Mouse (Mus musculus): ENCODE results near the gene Cdkl3. TPM values are rescaled to one million over a fixed set of nuclear protein-coding genes. Genes with fewer than 3 reads are reported as not detected.

Cdkl3 gene
- polyA plus RNA-seq (2012; rRNA removed), result 0.80 and 0.90 TPM in 2 replicates

GRCm38 (mm10) chr11:52003772-52004528 is at the start of gene Cdkl3:
Cdkl3 (plus strand) TSS chr11:52004221.

GRCm38 (mm10) chr11:51967443-51968401 is 36.3 kb upstream of the Cdkl3 start, which contains the start of gene Cdkn2aipnl:
Cdkn2aipnl (plus strand) TSS chr11:51967661.

GRCm38 (mm10) chr11:52000290-52000962 is 3.6 kb upstream of the Cdkl3 start, which contains the start of gene Ube2b:
Ube2b (minus strand) TSS chr11:52000762.

GRCm38 (mm10) chr11:52098398-52098946 is 94.5 kb downstream of the Cdkl3 start, which contains the start of gene Ppp2ca:
Ppp2ca (plus strand) TSS chr11:52098681.

Other genes starting within 250 kb of the Cdkl3 start
- 3.2 and 4.5 TPM in 2 replicates for gene Sec24a, start 240.6 kb upstream of the Cdkl3 start, polyA plus RNA-seq (2012; rRNA removed)
- gene Sar1b, start 240.5 kb upstream of the Cdkl3 start, polyA plus RNA-seq (2012; rRNA removed), result 34.7 and 45.1 TPM in 2 replicates
- 0.71 and 0.81 TPM in 2 replicates for gene Jade2, start 146.6 kb upstream of the Cdkl3 start, polyA plus RNA-seq (2012; rRNA removed)
- gene Cdkn2aipnl, start 36.6 kb upstream of the Cdkl3 start, polyA plus RNA-seq (2012; rRNA removed), result 20.5 and 21.7 TPM in 2 replicates
- 60.5 and 72.8 TPM in 2 replicates for gene Ube2b, start 3.5 kb upstream of the Cdkl3 start, polyA plus RNA-seq (2012; rRNA removed)
- gene Ppp2ca, start 94.5 kb downstream of the Cdkl3 start, polyA plus RNA-seq (2012; rRNA removed), result 25.3 and 26.8 TPM in 2 replicates
- gene Olfr1373, start 141.3 kb downstream of the Cdkl3 start, polyA plus RNA-seq (2012; rRNA removed), result not detected in 2 replicates
- gene Olfr1371, start 209.8 kb downstream of the Cdkl3 start, polyA plus RNA-seq (2012; rRNA removed), result not detected in 2 replicates
- gene Skp1a, start 227.8 kb downstream of the Cdkl3 start, polyA plus RNA-seq (2012; rRNA removed), result 60.5 and 76.4 TPM in 2 replicates

Data from liver, embryonic 14 days (tissue).